Mouse (Mus musculus) small intestine, adult 2 months (tissue): ENCODE results near the gene Agbl4. TPM values are rescaled to one million over a fixed set of nuclear protein-coding genes. Genes with fewer than 3 reads are reported as not detected.
A peak's percentile ranks its signal among the peaks of the same experiment; 100 is the strongest.

Experiments
- H3K27ac ChIP-seq: fragments of 200-500 bp; 2 replicates; pipeline ENCODE4 v1.5.1; 2012; ENCODE audit warnings: low read depth, low read length, control low read depth, inconsistent platforms; ENCODE audit not compliant: insufficient read depth
- H3K27me3 ChIP-seq: fragments of 200-500 bp; 2 replicates; pipeline ENCODE4 v1.6.1; 2012; ENCODE audit warnings: mild to moderate bottlenecking, moderate library complexity, low read length, inconsistent platforms; ENCODE audit not compliant: control insufficient read depth, insufficient read depth
- H3K36me3 ChIP-seq: fragments of 200-500 bp; 2 replicates; pipeline ENCODE4 v1.6.1; 2012; ENCODE audit warnings: mild to moderate bottlenecking, low read length, control low read depth, inconsistent platforms; ENCODE audit not compliant: control insufficient read depth, insufficient read depth
- H3K4me1 ChIP-seq: fragments of 200-500 bp; 2 replicates; pipeline ENCODE4 v1.6.1; 2012; ENCODE audit warnings: low read length, inconsistent platforms, mixed read lengths; ENCODE audit not compliant: control insufficient read depth, insufficient read depth, insufficient read length
- H3K4me3 ChIP-seq: fragments of 200-500 bp; 2 replicates; pipeline ENCODE4 v1.5.1; 2012; ENCODE audit warnings: low read depth, mild to moderate bottlenecking, control low read depth, inconsistent platforms, low read length, moderate library complexity
- CTCF ChIP-seq: fragments of 200-500 bp; IDR thresholded peaks from 2 replicates; pipeline ENCODE4 v1.5.1; 2012; ENCODE audit warnings: low read depth, mild to moderate bottlenecking, control low read depth, inconsistent platforms, low read length, moderate library complexity, mixed read lengths; ENCODE audit not compliant: insufficient replicate concordance, insufficient read length; ENCODE audit errors: extremely low read depth
- POLR2A ChIP-seq: fragments of 200-500 bp; IDR thresholded peaks from 2 replicates; pipeline ENCODE4 v1.6.1; 2012; ENCODE audit warnings: low read depth, mild to moderate bottlenecking, control low read depth, inconsistent platforms, low read length, moderate library complexity
- WGBS: fragments of 180-500 bp; shearing (Covaris S2); methylation state at CpG from one replicate; pipeline ENCODE4 v1.1.7; 2018; 5-methylcytosine and 5-hydroxymethylcytosine counted together
- polyA plus RNA-seq: library from polyadenylated mRNA; depleted of rRNA; stranded (reverse); fragments of >200 nt; gene quantifications from 2 replicates; pipeline ENCODE4 v1.2.3, GENCODE M21; 2012

The Agbl4 gene
- polyA plus RNA-seq, 1 experiment: not detected

- Histone ChIP-seq H3K27ac (peak overlapping the region; percentile 48), H3K27me3 (no peaks in the 10 kb centered on the region), H3K36me3 (no peaks in the 10 kb centered on the region), H3K4me1 (peaks cover 3% of the 10 kb centered on the region; the same call in 1 of the 2 replicates), H3K4me3 (no peak overlapping the region)
- TF ChIP-seq CTCF: no peak
- TF ChIP-seq POLR2A: no peak
- WGBS: 33% methylated on average over 7 of the region's 7 CpGs
Measured at GRCm38 (mm10) chr4:111451283-111451918, 1053.9 kb downstream of the Agbl4 start.

- Histone ChIP-seq H3K36me3 (no peaks in the 10 kb centered on the region), H3K4me1 (peaks cover 3% of the 10 kb centered on the region; the same call in 1 of the 2 replicates), H3K27me3 (no peaks in the 10 kb centered on the region), H3K27ac (peak overlapping the region; percentile 2; the same call in 1 of the 2 replicates), H3K4me3 (no peak overlapping the region)
- TF ChIP-seq CTCF (no peak), POLR2A (no peak)
- WGBS: 26% methylated on average over 5 of the region's 5 CpGs
Measured at GRCm38 (mm10) chr4:111452192-111452591, 1054.7 kb downstream of the Agbl4 start.

GRCm38 (mm10) chr4:111453275-111453674 lies 1055.8 kb downstream of the Agbl4 start:
- Histone ChIP-seq H3K4me3 (no peak overlapping the region), H3K27me3 (no peaks in the 10 kb centered on the region), H3K36me3 (no peaks in the 10 kb centered on the region), H3K27ac (no peak overlapping the region), H3K4me1 (peaks cover 3% of the 10 kb centered on the region; the same call in 1 of the 2 replicates)
- 54% methylated on average over 3 of the region's 3 CpGs for WGBS
- TF ChIP-seq POLR2A (no peak), CTCF (no peak)

- H3K36me3 ChIP-seq: no peaks in the 10 kb centered on the region
- 79% methylated on average over 5 of the region's 5 CpGs for WGBS
- no peak overlapping the region for H3K4me3 ChIP-seq
- no peak overlapping the region for H3K27ac ChIP-seq
- H3K4me1 ChIP-seq: peaks cover 3% of the 10 kb centered on the region; the same call in 1 of the 2 replicates
- TF ChIP-seq CTCF (no peak), POLR2A (no peak)
- H3K27me3 ChIP-seq: no peaks in the 10 kb centered on the region
Measured at GRCm38 (mm10) chr4:111455621-111456020, 1058.2 kb downstream of the Agbl4 start.

GRCm38 (mm10) chr4:111457568-111457967 lies 1060.1 kb downstream of the Agbl4 start:
- no peak overlapping the region for H3K27ac ChIP-seq
- TF ChIP-seq CTCF (no peak), POLR2A (no peak)
- H3K36me3 ChIP-seq: no peaks in the 10 kb centered on the region
- no peaks in the 10 kb centered on the region for H3K27me3 ChIP-seq
- 92% methylated on average over 5 of the region's 5 CpGs for WGBS
- no peaks in the 10 kb centered on the region for H3K4me1 ChIP-seq
- H3K4me3 ChIP-seq: no peak overlapping the region

GRCm38 (mm10) chr4:111467293-111467773 lies 1069.9 kb downstream of the Agbl4 start:
- no peaks in the 10 kb centered on the region for H3K4me1 ChIP-seq
- H3K27me3 ChIP-seq: no peaks in the 10 kb centered on the region; the same call in 1 of the 2 replicates
- TF ChIP-seq CTCF (no peak), POLR2A (no peak)
- no peak overlapping the region for H3K27ac ChIP-seq
- H3K4me3 ChIP-seq: no peak overlapping the region
- no peaks in the 10 kb centered on the region for H3K36me3 ChIP-seq
- 66% methylated on average over 2 of the region's 2 CpGs for WGBS

GRCm38 (mm10) chr4:111467796-111468195 lies 1070.3 kb downstream of the Agbl4 start:
- TF ChIP-seq CTCF (no peak), POLR2A (no peak)
- H3K27ac ChIP-seq: no peak overlapping the region
- 81% methylated on average over 4 of the region's 4 CpGs for WGBS
- no peaks in the 10 kb centered on the region for H3K36me3 ChIP-seq
- no peaks in the 10 kb centered on the region; the same call in 1 of the 2 replicates for H3K27me3 ChIP-seq
- H3K4me3 ChIP-seq: no peak overlapping the region
- H3K4me1 ChIP-seq: no peaks in the 10 kb centered on the region
